Mouse (Mus musculus) stomach, embryonic 15.5 days (tissue): ENCODE measurements around the gene Cpsf3. TPM values are rescaled to one million over a fixed set of nuclear protein-coding genes. Genes with fewer than 3 reads are reported as not detected.
A peak's percentile ranks its signal among the peaks of the same experiment; 100 is the strongest.

Source experiments
- ATAC-seq: fragments of 200-750 bp; cut with Nextera tagmentation; 2 replicates; pipeline ENCODE4 v1.8.0; 2017; ENCODE audit warnings: low read depth, moderate number of reproducible peaks, moderate TSS enrichment; ENCODE audit not compliant: insufficient read depth, low FRiP score
- H3K27ac ChIP-seq: fragments of 300-500 bp; sonication (generic); 2 replicates; pipeline ENCODE4 v1.5.1; 2015; ENCODE audit warnings: mild to moderate bottlenecking, inconsistent platforms
- H3K27me3 ChIP-seq: fragments of 300-500 bp; sonication (generic); replicated peaks from 2 replicates; pipeline ENCODE4 v1.6.1; 2015; ENCODE audit warnings: inconsistent platforms
- H3K36me3 ChIP-seq: fragments of 300-500 bp; sonication (generic); 2 replicates; pipeline ENCODE4 v1.6.1; 2015; ENCODE audit warnings: inconsistent platforms
- H3K4me1 ChIP-seq: fragments of 300-500 bp; sonication (generic); 2 replicates; pipeline ENCODE4 v1.6.1; 2015; ENCODE audit warnings: inconsistent platforms
- H3K4me2 ChIP-seq: fragments of 300-500 bp; sonication (generic); 2 replicates; pipeline ENCODE4 v1.6.1; 2015; ENCODE audit warnings: mild to moderate bottlenecking, inconsistent platforms
- H3K4me3 ChIP-seq: fragments of 300-500 bp; sonication (generic); replicated peaks from 2 replicates; pipeline ENCODE4 v1.5.1; 2015; ENCODE audit warnings: inconsistent platforms
- H3K9ac ChIP-seq: fragments of 300-500 bp; sonication (generic); 2 replicates; pipeline ENCODE4 v1.6.1; 2015; ENCODE audit warnings: inconsistent platforms
- H3K9me3 ChIP-seq: fragments of 300-500 bp; sonication (generic); 2 replicates; pipeline ENCODE4 v1.6.1; 2016; ENCODE audit warnings: inconsistent platforms
- WGBS: fragments of 180-500 bp; shearing (Covaris S2); methylation state at CpG from one replicate; pipeline ENCODE4 v1.1.7; 2015; 5-methylcytosine and 5-hydroxymethylcytosine counted together
- polyA plus RNA-seq: library from polyadenylated mRNA; unstranded; fragments of >200 nt; fragmentation: Nextera tagmentation; extraction: Ambion mirVana; gene quantifications from 2 replicates; pipeline ENCODE4 v1.2.1, GENCODE M21; 2015

Cpsf3 gene
- polyA plus RNA-seq, 1 experiment from 2014 or later: 101 TPM

DNA sequence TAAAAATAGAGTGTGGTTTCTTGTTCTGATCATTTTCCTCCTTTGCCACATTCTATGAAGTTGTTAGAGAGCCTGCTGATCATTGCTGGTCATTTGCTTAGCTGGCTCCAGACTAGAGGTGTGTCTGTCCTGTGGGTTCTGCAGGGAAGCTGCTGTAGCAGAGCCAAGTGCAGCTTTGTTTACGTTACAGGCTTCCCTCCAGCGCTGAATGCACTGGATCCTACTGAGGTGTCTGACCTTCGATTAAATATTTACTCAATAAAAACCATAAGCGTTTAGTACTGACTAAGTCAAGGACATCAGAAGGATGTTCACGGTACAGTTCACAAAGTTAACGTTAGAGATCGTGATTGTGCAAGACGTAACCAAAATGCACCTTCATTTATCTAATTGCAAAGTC, 16.7 kb downstream of the Cpsf3 start:
- H3K27ac ChIP-seq: peak overlapping the region; percentile 28; the same call in 1 of the 2 replicates
- no peaks in the 10 kb centered on the region for H3K9me3 ChIP-seq
- peak; percentile 67; the same call in 1 of the 2 replicates for ATAC-seq
- H3K4me2 ChIP-seq: no peak overlapping the region
- H3K4me1 ChIP-seq: no peaks in the 10 kb centered on the region
- H3K27me3 ChIP-seq: no peaks in the 10 kb centered on the region
- no peak overlapping the region for H3K9ac ChIP-seq
- H3K36me3 ChIP-seq: peaks cover 49% of the 10 kb centered on the region
- H3K4me3 ChIP-seq: no peak overlapping the region
- WGBS: 37% methylated on average over 8 of the region's 8 CpGs

DNA sequence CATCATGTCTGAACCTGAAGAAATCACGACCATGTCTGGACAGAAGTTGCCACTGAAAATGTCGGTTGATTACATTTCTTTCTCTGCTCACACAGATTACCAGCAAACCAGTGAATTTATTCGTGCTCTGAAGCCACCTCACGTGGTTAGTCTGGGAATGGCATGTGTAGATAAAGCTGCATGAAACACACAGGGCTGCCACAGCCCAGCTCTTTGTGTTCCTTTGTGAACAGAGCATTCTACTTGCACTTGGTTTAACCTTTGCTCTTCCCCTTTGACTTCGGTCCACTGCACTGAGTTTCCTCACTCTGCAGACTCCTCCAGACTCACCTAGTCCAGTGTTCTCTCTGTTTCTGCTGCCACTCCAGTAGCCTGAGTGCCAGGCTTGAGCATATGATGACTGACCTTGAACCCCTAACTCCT, 17.2 kb downstream of the Cpsf3 start:
- no peak for ATAC-seq
- WGBS: 42% methylated on average over 5 of the region's 5 CpGs
- Histone ChIP-seq H3K9ac (no peak overlapping the region), H3K4me1 (no peaks in the 10 kb centered on the region), H3K27me3 (no peaks in the 10 kb centered on the region), H3K4me3 (no peak overlapping the region), H3K9me3 (no peaks in the 10 kb centered on the region), H3K36me3 (peaks cover 48% of the 10 kb centered on the region), H3K27ac (0 out of 2 replicates have a peak overlapping the region, but pooled peaks have one; percentile 28), H3K4me2 (no peak overlapping the region)

DNA sequence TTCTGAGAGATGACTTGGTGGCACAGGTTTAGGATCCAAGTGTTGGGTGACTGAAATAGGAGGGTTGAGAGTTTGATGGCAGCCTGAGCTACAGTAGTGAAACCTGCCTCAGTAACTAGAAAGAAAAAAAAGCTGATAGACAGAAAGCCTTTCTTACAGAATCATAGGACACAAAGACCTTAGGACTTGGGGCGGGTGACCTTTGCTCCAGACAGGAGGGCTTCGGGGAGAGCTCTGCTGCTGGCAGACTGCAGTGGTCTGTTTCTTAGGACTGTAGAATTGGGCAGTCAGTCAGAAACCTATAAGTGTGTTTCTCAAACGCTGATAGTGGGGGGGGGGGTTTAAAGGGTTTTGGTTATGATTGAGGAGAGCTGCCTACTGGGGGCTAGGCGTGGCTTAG, 20.6 kb downstream of the Cpsf3 start:
- Histone ChIP-seq H3K4me2 (no peak overlapping the region), H3K36me3 (peaks cover 53% of the 10 kb centered on the region), H3K9ac (no peak overlapping the region), H3K9me3 (no peaks in the 10 kb centered on the region), H3K4me3 (no peak overlapping the region), H3K27ac (no peak overlapping the region), H3K4me1 (no peaks in the 10 kb centered on the region), H3K27me3 (no peaks in the 10 kb centered on the region)
- 79% methylated on average over 4 of the region's 4 CpGs for WGBS
- no peak for ATAC-seq

DNA sequence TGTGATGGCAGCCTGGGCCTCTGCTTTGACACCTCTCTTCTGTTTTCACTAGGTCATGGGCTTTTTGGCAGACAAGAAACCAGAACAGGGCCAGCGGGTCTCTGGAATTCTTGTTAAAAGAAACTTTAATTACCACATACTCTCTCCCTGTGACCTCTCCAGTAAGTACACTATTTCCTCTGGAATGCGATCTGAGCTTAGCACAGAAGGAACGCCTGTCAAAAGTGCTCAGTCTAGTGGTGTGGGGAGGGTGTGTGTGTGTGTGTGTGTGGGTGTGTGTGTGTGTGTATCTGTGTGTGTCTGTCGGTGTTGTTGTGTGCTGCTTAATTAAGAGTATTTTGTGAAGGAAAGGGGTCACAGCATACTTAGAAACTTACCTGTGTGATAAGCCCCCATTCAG, 21.5 kb downstream of the Cpsf3 start:
- H3K4me3 ChIP-seq: no peak overlapping the region
- no peaks in the 10 kb centered on the region for H3K4me1 ChIP-seq
- H3K4me2 ChIP-seq: no peak overlapping the region
- H3K9ac ChIP-seq: no peak overlapping the region
- H3K27me3 ChIP-seq: no peaks in the 10 kb centered on the region
- peaks cover 59% of the 10 kb centered on the region for H3K36me3 ChIP-seq
- ATAC-seq: no peak
- H3K27ac ChIP-seq: no peak overlapping the region
- 81% methylated on average over 4 of the region's 4 CpGs for WGBS
- H3K9me3 ChIP-seq: no peaks in the 10 kb centered on the region

DNA sequence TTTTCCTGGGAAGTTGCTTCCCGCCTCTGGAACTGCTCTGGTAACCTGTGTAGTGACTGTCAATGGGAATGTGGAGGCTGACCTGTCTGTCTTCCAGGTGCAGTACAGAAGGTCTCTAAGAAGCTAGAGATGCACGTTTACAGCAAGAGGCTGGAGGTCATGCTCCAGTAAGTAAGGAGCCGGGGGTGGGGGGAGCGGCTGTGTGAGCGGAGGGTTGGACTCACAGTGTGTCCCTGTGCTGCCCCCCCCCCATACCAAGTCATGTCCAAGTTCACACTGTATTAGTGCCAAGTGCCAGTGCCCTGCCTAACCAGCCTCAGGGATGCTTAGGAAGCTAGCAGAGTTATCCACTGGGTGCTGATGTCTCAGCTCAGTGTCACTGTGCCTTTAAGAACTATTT, 27.0 kb downstream of the Cpsf3 start:
- Histone ChIP-seq H3K4me3 (no peak overlapping the region), H3K27ac (no peak overlapping the region)
- 87% methylated on average over 5 of the region's 5 CpGs for WGBS

DNA sequence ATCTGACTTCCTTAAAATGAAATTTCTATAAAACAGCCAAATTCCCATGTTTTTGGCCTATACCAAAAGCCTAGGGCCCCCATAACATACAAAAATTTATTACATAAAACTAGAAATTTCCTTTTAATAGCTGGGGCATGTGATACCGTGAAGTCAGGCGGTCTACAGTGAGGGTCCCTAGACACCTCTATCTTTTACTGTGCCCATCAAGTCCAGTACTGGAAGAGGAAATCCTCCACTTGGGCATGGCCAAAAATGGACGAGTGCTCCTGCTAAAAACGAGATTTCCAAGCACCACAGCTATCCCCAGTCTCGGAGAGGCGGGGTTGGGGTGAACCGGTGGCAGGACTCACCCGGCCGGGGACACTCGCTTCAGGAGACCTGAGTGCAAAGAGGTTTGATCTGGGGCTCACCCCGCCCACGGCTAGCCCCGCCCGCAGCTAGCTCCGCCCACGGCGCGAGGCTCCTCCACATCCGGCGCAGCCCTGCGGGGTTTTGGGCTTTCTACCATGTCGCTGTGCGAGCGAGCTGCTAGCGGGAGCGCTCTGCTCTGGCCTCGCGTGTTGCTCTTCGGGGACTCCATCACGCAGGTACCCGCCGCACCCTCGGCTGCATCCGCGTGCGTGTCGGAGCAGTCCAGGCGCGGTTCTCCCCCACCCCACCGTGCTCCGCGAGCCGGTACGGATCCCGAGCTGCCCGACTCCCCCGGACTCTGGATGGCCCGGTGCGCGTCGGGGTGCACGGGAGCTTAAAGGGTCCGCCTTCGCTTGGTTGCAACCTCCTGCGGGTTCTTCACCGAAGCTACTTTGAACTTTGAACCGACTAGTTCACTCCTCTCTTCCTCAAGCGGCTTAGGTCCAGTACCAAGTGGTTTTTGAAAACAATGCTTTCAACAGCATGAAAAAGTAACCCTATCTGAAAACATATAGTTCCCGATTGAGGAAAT, 31.0 kb downstream of the Cpsf3 start, which contains the start of gene Iah1:
Gene Iah1 (plus strand): TSS at position 467 of the 946 bp plus-strand sequence.
- Histone ChIP-seq H3K36me3 (peaks cover 22% of the 10 kb centered on the region), H3K4me2 (peak within 1 kb of the TSS; percentile 76), H3K9ac (peak within 1 kb of the TSS; percentile 33), H3K27me3 (no peaks in the 10 kb centered on the region), H3K9me3 (no peaks in the 10 kb centered on the region), H3K27ac (peak within 1 kb of the TSS; percentile 83), H3K4me3 (peak within 1 kb of the TSS; percentile 73), H3K4me1 (0 out of 2 replicates have a peak, but pooled peaks cover 5% of the 10 kb centered on the region)
- WGBS: 2% methylated on average over 55 of the region's 59 CpGs
- peak; percentile 93 for ATAC-seq

More for the DNA sequence above, 27.0 kb downstream of the Cpsf3 start:
- no peak overlapping the region for H3K4me2 ChIP-seq
- H3K27me3 ChIP-seq: no peaks in the 10 kb centered on the region
- ATAC-seq: no peak
- H3K36me3 ChIP-seq: peaks cover 45% of the 10 kb centered on the region
- no peaks in the 10 kb centered on the region for H3K9me3 ChIP-seq
- no peak overlapping the region for H3K9ac ChIP-seq
- 0 out of 2 replicates have a peak, but pooled peaks cover 4% of the 10 kb centered on the region for H3K4me1 ChIP-seq

DNA sequence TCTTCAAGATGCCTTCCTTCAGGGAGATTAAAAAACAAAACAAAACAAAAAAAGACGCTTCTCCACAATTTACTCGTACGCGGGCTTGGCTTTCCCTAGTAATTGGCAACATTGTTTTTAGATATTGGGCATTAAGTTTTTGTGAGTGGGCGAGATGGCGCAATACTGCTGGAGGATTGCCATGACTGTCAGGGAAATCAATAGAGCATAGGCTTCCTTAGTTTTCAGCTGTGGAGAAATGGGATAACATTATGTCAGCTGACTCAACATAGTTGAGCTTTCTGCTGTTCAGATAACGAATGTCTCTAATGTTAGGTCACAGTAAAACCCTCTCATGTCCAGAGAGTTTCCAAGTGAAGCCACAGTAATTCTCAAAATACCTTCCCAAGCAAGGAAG, 31.7 kb downstream of the Cpsf3 start:
- Histone ChIP-seq H3K9ac (no peak overlapping the region), H3K27me3 (no peaks in the 10 kb centered on the region), H3K27ac (no peak overlapping the region; the same call in 1 of the 2 replicates), H3K36me3 (peaks cover 19% of the 10 kb centered on the region), H3K4me3 (peak overlapping the region; percentile 73), H3K4me1 (0 out of 2 replicates have a peak, but pooled peaks cover 5% of the 10 kb centered on the region), H3K4me2 (peak overlapping the region; percentile 76), H3K9me3 (no peaks in the 10 kb centered on the region)
- no peak for ATAC-seq
- 35% methylated on average over 7 of the region's 7 CpGs for WGBS

DNA sequence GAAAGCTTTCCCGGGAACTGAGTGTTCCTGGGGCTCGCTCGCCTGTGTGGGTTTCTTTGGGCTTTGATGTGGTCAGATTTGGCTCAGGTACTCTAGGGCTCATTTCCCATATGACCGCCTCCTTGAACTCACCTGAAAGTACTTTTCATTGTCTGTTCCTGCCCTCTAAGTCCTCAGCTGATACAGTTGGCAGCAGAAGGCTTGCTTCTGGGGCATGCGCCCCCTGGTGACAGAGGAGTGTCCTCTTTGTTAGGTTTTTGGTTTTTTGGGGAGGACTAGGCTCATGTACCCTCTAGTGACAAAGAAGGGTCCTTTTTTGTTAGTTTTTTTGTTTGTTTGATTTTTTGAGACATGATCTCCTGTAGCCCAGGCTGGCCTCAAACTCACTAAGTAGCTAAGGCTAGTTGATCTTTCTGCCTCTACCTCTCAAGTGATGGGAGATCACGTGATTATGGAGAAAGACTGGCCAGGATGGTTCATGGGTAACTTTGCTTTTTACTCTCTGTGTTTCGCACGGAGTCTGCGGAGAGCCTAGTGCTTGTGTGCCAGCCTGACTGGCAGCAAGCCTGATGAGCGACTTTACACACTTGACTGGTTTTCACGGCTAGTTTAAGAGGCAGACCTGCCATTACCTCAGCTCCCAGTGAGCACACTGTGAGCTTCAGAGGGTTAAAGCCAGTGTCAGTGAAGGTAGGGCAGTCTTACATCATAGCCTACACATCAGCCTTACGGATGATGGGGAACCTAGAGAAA, 33.1 kb downstream of the Cpsf3 start:
- Histone ChIP-seq H3K9ac (no peak overlapping the region), H3K4me1 (0 out of 2 replicates have a peak, but pooled peaks cover 5% of the 10 kb centered on the region), H3K4me2 (no peak overlapping the region), H3K27me3 (no peaks in the 10 kb centered on the region), H3K27ac (no peak overlapping the region), H3K9me3 (no peaks in the 10 kb centered on the region), H3K4me3 (no peak overlapping the region), H3K36me3 (peaks cover 9% of the 10 kb centered on the region)
- ATAC-seq: no peak
- 84% methylated on average over 12 of the region's 12 CpGs for whole genome bisulfite sequencing

DNA sequence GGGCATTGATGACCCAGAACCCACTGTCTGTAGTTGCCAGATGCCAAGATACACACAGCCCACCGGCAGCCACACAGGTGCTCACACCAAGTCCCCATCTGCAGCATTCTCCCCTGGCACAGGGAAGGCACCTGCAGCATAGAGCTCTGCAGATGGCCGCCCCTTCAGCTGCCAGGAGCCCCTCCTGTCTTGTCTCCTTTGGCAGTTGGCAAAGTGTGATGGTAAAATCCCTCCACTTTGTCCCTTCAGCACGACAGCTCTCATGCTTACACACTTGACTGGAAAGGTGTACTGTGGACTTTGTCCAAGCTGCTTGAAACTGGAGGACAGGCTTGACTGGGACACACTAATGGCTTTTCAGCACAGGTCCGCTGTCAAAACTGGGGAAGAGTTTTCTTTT, 35.1 kb downstream of the Cpsf3 start:
- ATAC-seq: no peak
- 89% methylated on average over 4 of the region's 4 CpGs for WGBS
- H3K36me3 ChIP-seq: peaks cover 10% of the 10 kb centered on the region

DNA sequence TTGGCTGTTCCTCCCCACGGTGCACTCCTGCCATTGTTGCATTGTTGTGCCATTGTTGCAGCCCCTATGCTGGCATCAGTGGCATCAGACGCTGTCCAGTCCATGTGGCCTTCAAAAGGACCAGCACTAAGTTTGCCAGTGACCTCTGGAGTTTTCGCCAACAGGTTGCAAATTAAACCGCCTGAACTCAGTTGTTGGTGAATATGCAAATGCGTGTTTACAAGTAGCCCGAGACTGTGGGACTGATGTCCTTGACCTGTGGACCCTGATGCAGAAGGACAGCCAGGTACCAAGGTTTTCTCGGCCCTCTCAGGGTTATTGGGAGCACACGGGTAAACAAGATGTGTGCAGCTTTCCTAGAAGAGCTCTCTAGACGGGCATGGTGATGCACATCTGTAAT, 36.0 kb downstream of the Cpsf3 start:
- Histone ChIP-seq H3K9me3 (no peaks in the 10 kb centered on the region), H3K36me3 (peaks cover 13% of the 10 kb centered on the region), H3K4me2 (no peak overlapping the region), H3K4me3 (no peak overlapping the region), H3K27me3 (no peaks in the 10 kb centered on the region), H3K4me1 (0 out of 2 replicates have a peak, but pooled peaks cover 5% of the 10 kb centered on the region), H3K27ac (no peak overlapping the region), H3K9ac (no peak overlapping the region)
- no peak for ATAC-seq
- WGBS: 80% methylated on average over 9 of the region's 9 CpGs

More for the DNA sequence above, 35.1 kb downstream of the Cpsf3 start:
- no peak overlapping the region for H3K4me3 ChIP-seq
- no peaks in the 10 kb centered on the region for H3K9me3 ChIP-seq
- H3K4me1 ChIP-seq: 0 out of 2 replicates have a peak, but pooled peaks cover 5% of the 10 kb centered on the region
- no peaks in the 10 kb centered on the region for H3K27me3 ChIP-seq
- H3K9ac ChIP-seq: no peak overlapping the region
- no peak overlapping the region for H3K27ac ChIP-seq
- no peak overlapping the region for H3K4me2 ChIP-seq

DNA sequence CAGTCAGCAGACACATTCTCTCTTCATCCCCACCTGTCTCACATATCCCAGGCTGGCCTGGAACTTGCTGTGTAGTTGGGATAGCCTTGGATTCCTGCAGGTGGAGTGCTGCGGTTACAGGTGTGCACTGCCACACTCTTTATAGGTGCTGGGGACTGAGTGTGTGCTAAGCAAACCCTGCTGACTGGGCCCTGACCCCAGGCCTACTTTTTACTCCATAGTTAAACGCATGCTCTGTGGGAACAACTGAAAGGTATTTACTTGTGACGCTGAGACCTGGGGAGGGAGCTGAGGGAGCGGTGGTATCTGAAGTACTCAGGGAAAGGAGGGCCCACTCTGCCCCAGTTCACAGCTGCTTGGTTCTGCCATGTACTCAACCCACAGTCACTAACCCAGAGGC, 37.1 kb downstream of the Cpsf3 start:
- Histone ChIP-seq H3K9me3 (no peaks in the 10 kb centered on the region), H3K9ac (no peak overlapping the region), H3K27ac (no peak overlapping the region), H3K4me3 (no peak overlapping the region), H3K4me1 (no peaks in the 10 kb centered on the region), H3K27me3 (no peaks in the 10 kb centered on the region), H3K4me2 (no peak overlapping the region), H3K36me3 (peaks cover 13% of the 10 kb centered on the region)
- no peak for ATAC-seq
- 83% methylated on average over 4 of the region's 4 CpGs for WGBS
